Mouse (Mus musculus): Measurements from ENCODE around the gene Hormad2. TPM values are rescaled to one million over a fixed set of nuclear protein-coding genes. Genes with fewer than 3 reads are reported as not detected.

The Hormad2 gene
- polyA plus RNA-seq, 1 experiment from 2014 or later: 0.17 TPM

- H3K36me3 ChIP-seq: no peaks in the 10 kb centered on the region
- H3K4me2 ChIP-seq: no peak overlapping the region
- H3K9ac ChIP-seq: no peak overlapping the region
- 63% methylated on average over 2 of the region's 2 CpGs for WGBS
- H3K4me1 ChIP-seq (replicated peaks): no peaks in the 10 kb centered on the region
- ATAC-seq (ENCODE audit: low read depth): no peak
- no peaks in the 10 kb centered on the region for H3K9me3 ChIP-seq
- no peak overlapping the region for H3K4me3 ChIP-seq
- H3K27me3 ChIP-seq: no peaks in the 10 kb centered on the region
- no peak overlapping the region for H3K27ac ChIP-seq (replicated peaks)
Measured at GRCm38 (mm10) chr11:4438211-4438610, 2.7 kb downstream of the Hormad2 start.

- Histone ChIP-seq H3K27ac (replicated peaks) (no peak overlapping the region), H3K9ac (no peak overlapping the region), H3K27me3 (no peaks in the 10 kb centered on the region), H3K9me3 (no peaks in the 10 kb centered on the region), H3K36me3 (no peaks in the 10 kb centered on the region), H3K4me2 (no peak overlapping the region), H3K4me1 (replicated peaks) (no peaks in the 10 kb centered on the region), H3K4me3 (no peak overlapping the region)
- ATAC-seq (ENCODE audit: low read depth): no peak
- 81% methylated on average over 1 of the region's 1 CpGs for WGBS
Measured at GRCm38 (mm10) chr11:4437318-4437717, 3.6 kb downstream of the Hormad2 start.

- H3K36me3 ChIP-seq: no peaks in the 10 kb centered on the region
- H3K9me3 ChIP-seq: no peaks in the 10 kb centered on the region
- no peak overlapping the region for H3K27ac ChIP-seq (replicated peaks)
- H3K4me1 ChIP-seq (replicated peaks): no peaks in the 10 kb centered on the region
- WGBS: 88% methylated on average over 3 of the region's 3 CpGs
- H3K27me3 ChIP-seq: no peaks in the 10 kb centered on the region
- ATAC-seq (ENCODE audit: low read depth): no peak
- H3K9ac ChIP-seq: no peak overlapping the region
- no peak overlapping the region for H3K4me3 ChIP-seq
- no peak overlapping the region for H3K4me2 ChIP-seq
Measured at GRCm38 (mm10) chr11:4436631-4437030, 4.3 kb downstream of the Hormad2 start.

GRCm38 (mm10) chr11:4434461-4434860 lies 6.4 kb downstream of the Hormad2 start:
- Histone ChIP-seq H3K4me3 (no peak overlapping the region), H3K9me3 (no peaks in the 10 kb centered on the region), H3K4me2 (no peak overlapping the region), H3K27ac (replicated peaks) (no peak overlapping the region), H3K27me3 (no peaks in the 10 kb centered on the region), H3K9ac (no peak overlapping the region), H3K4me1 (replicated peaks) (no peaks in the 10 kb centered on the region), H3K36me3 (no peaks in the 10 kb centered on the region)
- ATAC-seq (ENCODE audit: low read depth): no peak
- 66% methylated on average over 4 of the region's 4 CpGs for WGBS

GRCm38 (mm10) chr11:4423818-4424217 lies 17.1 kb downstream of the Hormad2 start:
- Histone ChIP-seq H3K27me3 (no peaks in the 10 kb centered on the region), H3K4me1 (replicated peaks) (no peaks in the 10 kb centered on the region), H3K27ac (replicated peaks) (no peak overlapping the region), H3K4me3 (no peak overlapping the region), H3K4me2 (no peak overlapping the region), H3K9me3 (no peaks in the 10 kb centered on the region), H3K36me3 (no peaks in the 10 kb centered on the region), H3K9ac (no peak overlapping the region)
- no peak for ATAC-seq (ENCODE audit: low read depth)
- 89% methylated on average over 8 of the region's 8 CpGs for WGBS

GRCm38 (mm10) chr11:4422494-4423425 lies 18.1 kb downstream of the Hormad2 start:
- Histone ChIP-seq H3K4me2 (no peak overlapping the region), H3K27me3 (no peaks in the 10 kb centered on the region), H3K36me3 (no peaks in the 10 kb centered on the region), H3K9ac (no peak overlapping the region), H3K4me3 (no peak overlapping the region), H3K4me1 (replicated peaks) (no peaks in the 10 kb centered on the region), H3K27ac (replicated peaks) (no peak overlapping the region), H3K9me3 (no peaks in the 10 kb centered on the region)
- ATAC-seq (ENCODE audit: low read depth): no peak
- WGBS: 87% methylated on average over 16 of the region's 16 CpGs

GRCm38 (mm10) chr11:4421933-4422488 lies 18.9 kb downstream of the Hormad2 start:
- H3K4me1 ChIP-seq (replicated peaks): no peaks in the 10 kb centered on the region
- H3K4me2 ChIP-seq: no peak overlapping the region
- H3K36me3 ChIP-seq: no peaks in the 10 kb centered on the region
- WGBS: 39% methylated on average over 6 of the region's 6 CpGs
- no peak for ATAC-seq (ENCODE audit: low read depth)
- H3K27me3 ChIP-seq: no peaks in the 10 kb centered on the region
- H3K27ac ChIP-seq (replicated peaks): no peak overlapping the region
- no peak overlapping the region for H3K4me3 ChIP-seq
- H3K9ac ChIP-seq: no peak overlapping the region
- H3K9me3 ChIP-seq: no peaks in the 10 kb centered on the region

- 78% methylated on average over 3 of the region's 3 CpGs for WGBS
- Histone ChIP-seq H3K36me3 (no peaks in the 10 kb centered on the region), H3K9me3 (no peaks in the 10 kb centered on the region), H3K4me3 (no peak overlapping the region), H3K9ac (no peak overlapping the region), H3K4me2 (no peak overlapping the region), H3K27ac (replicated peaks) (no peak overlapping the region), H3K27me3 (no peaks in the 10 kb centered on the region), H3K4me1 (replicated peaks) (no peaks in the 10 kb centered on the region)
- ATAC-seq (ENCODE audit: low read depth): no peak
Measured at GRCm38 (mm10) chr11:4417986-4418385, 22.9 kb downstream of the Hormad2 start.

GRCm38 (mm10) chr11:4412294-4412693 lies 28.6 kb downstream of the Hormad2 start:
- H3K9me3 ChIP-seq: no peaks in the 10 kb centered on the region
- WGBS: 94% methylated on average over 4 of the region's 4 CpGs
- no peak overlapping the region for H3K9ac ChIP-seq
- no peaks in the 10 kb centered on the region for H3K27me3 ChIP-seq
- no peak for ATAC-seq (ENCODE audit: low read depth)
- no peak overlapping the region for H3K4me2 ChIP-seq
- H3K4me1 ChIP-seq (replicated peaks): no peaks in the 10 kb centered on the region
- H3K4me3 ChIP-seq: no peak overlapping the region
- H3K36me3 ChIP-seq: no peaks in the 10 kb centered on the region
- H3K27ac ChIP-seq (replicated peaks): no peak overlapping the region

GRCm38 (mm10) chr11:4404277-4404676 lies 36.6 kb downstream of the Hormad2 start:
- ATAC-seq (ENCODE audit: low read depth): no peak
- WGBS: 55% methylated on average over 4 of the region's 4 CpGs

GRCm38 (mm10) chr11:4403381-4403780 lies 37.5 kb downstream of the Hormad2 start:
- H3K9ac ChIP-seq: no peak overlapping the region
- H3K36me3 ChIP-seq: no peaks in the 10 kb centered on the region
- no peak overlapping the region for H3K4me2 ChIP-seq
- WGBS: 85% methylated on average over 7 of the region's 7 CpGs
- H3K4me1 ChIP-seq (replicated peaks): no peaks in the 10 kb centered on the region
- no peak overlapping the region for H3K27ac ChIP-seq (replicated peaks)
- H3K27me3 ChIP-seq: no peaks in the 10 kb centered on the region
- no peak overlapping the region for H3K4me3 ChIP-seq
- ATAC-seq (ENCODE audit: low read depth): no peak
- H3K9me3 ChIP-seq: no peaks in the 10 kb centered on the region

More at GRCm38 (mm10) chr11:4404277-4404676, 36.6 kb downstream of the Hormad2 start:
- Histone ChIP-seq H3K9me3 (no peaks in the 10 kb centered on the region), H3K4me3 (no peak overlapping the region), H3K9ac (no peak overlapping the region), H3K4me2 (no peak overlapping the region), H3K4me1 (replicated peaks) (no peaks in the 10 kb centered on the region), H3K36me3 (no peaks in the 10 kb centered on the region), H3K27ac (replicated peaks) (no peak overlapping the region), H3K27me3 (no peaks in the 10 kb centered on the region)

GRCm38 (mm10) chr11:4401251-4401650 lies 39.7 kb downstream of the Hormad2 start:
- 76% methylated on average over 5 of the region's 5 CpGs for WGBS
- Histone ChIP-seq H3K4me1 (replicated peaks) (no peaks in the 10 kb centered on the region), H3K4me2 (no peak overlapping the region), H3K4me3 (no peak overlapping the region), H3K9ac (no peak overlapping the region), H3K27ac (replicated peaks) (no peak overlapping the region), H3K36me3 (no peaks in the 10 kb centered on the region), H3K9me3 (no peaks in the 10 kb centered on the region), H3K27me3 (no peaks in the 10 kb centered on the region)
- no peak for ATAC-seq (ENCODE audit: low read depth)

Measured in neural tube, embryonic 13.5 days (tissue).